ENCODE assay signal across 10 mouse cellular contexts in genomic region chr10:19494461-19495105, GRCm38 (mm10).
A peak's percentile ranks its signal among the peaks of the same experiment; 100 is the strongest.
DNase-seq lines count a peak whose midpoint lies in the region; ATAC-seq and TF ChIP-seq lines count a peak whose summit lies in the region.
"Had no signal": no experiment of that assay in that cellular context is flagged by ENCODE, and none has a peak within 500 bp of the region (broad histone marks: within the 10 kb centered on the region; RNA-seq: fewer than 3 reads in every experiment).

No protein-coding gene starts in this region.

- peak; percentile 40 for DNase-seq in heart, adult 8-10 months (ENCODE audit: low spot score)
- no peak for DNase-seq in heart, postnatal 25 days (ENCODE audit: low spot score)
- DNase-seq in R1 (ENCODE audit: low read depth, low spot score): peak; percentile 80
- DNase-seq in lung, postnatal 25 days (ENCODE audit: low spot score): peak; percentile 32
- DNase-seq in layer of hippocampus, adult 2 months (ENCODE audit: low spot score in 2 of 2): no peak
- no peak for DNase-seq in hindbrain, embryonic 14.5 days (ENCODE audit: low spot score)
- no peak for DNase-seq in layer of hippocampus, adult 9-10 months (ENCODE audit: low spot score)

- TF ChIP-seq CTCF in layer of hippocampus, adult 2 months (conservative IDR thresholded peaks at IDR 0.05): no peak

- peak overlapping the region; percentile 45 for H3K27ac ChIP-seq in heart, embryonic 16.5 days (ENCODE audit: low read length)
- no peak overlapping the region for H3K27ac ChIP-seq in layer of hippocampus, adult 2 months
- no peak overlapping the region for H3K27ac ChIP-seq in hindbrain, embryonic 14.5 days
- H3K27ac ChIP-seq: forebrain, embryonic 10.5 days; neural tube, embryonic 12.5 days had no signal

- H3K27me3 ChIP-seq in heart, embryonic 16.5 days (ENCODE audit: control insufficient read depth, insufficient read depth, low read length): no peaks in the 10 kb centered on the region
- H3K27me3 ChIP-seq in hindbrain, embryonic 14.5 days (ENCODE audit: control insufficient read depth, insufficient read depth, low read length): peaks cover 56% of the 10 kb centered on the region

- ATAC-seq in heart, embryonic 16.5 days (replicated peaks; ENCODE audit: extremely low read depth, insufficient read depth, low FRiP score): peak; percentile 73
- ATAC-seq in hindbrain, embryonic 14.5 days (ENCODE audit: low FRiP score): no peak

- H3K4me2 ChIP-seq in heart, embryonic 16.5 days (ENCODE audit: low read depth, low read length): peak overlapping the region; percentile 56
- no peak overlapping the region for H3K4me2 ChIP-seq in hindbrain, embryonic 14.5 days (replicated peaks)
- H3K4me2 ChIP-seq: neural tube, embryonic 12.5 days had no signal

- no peaks in the 10 kb centered on the region for H3K9me3 ChIP-seq in heart, embryonic 16.5 days (replicated peaks; ENCODE audit: control insufficient read depth, low read length)
- H3K9me3 ChIP-seq in hindbrain, embryonic 14.5 days (ENCODE audit: control insufficient read depth, low read length): no peaks in the 10 kb centered on the region
- H3K9me3 ChIP-seq: forebrain, embryonic 10.5 days; neural tube, embryonic 12.5 days had no signal

- H3K4me3 ChIP-seq in heart, embryonic 16.5 days (ENCODE audit: low read length): peak overlapping the region; percentile 30; the same call in 1 of the 2 replicates
- no peak overlapping the region for H3K4me3 ChIP-seq in layer of hippocampus, adult 2 months
- H3K4me3 ChIP-seq in hindbrain, embryonic 14.5 days (replicated peaks; ENCODE audit: low read length): no peak overlapping the region
- H3K4me3 ChIP-seq: forebrain, embryonic 10.5 days; neural tube, embryonic 12.5 days had no signal

- H3K9ac ChIP-seq in heart, embryonic 16.5 days (ENCODE audit: low read length): no peak overlapping the region
- no peak overlapping the region for H3K9ac ChIP-seq in hindbrain, embryonic 14.5 days
- H3K9ac ChIP-seq: neural tube, embryonic 12.5 days had no signal

- no peaks in the 10 kb centered on the region for H3K36me3 ChIP-seq in heart, embryonic 16.5 days (ENCODE audit: control insufficient read depth, insufficient read depth)
- no peaks in the 10 kb centered on the region for H3K36me3 ChIP-seq in hindbrain, embryonic 14.5 days (replicated peaks; ENCODE audit: control insufficient read depth, insufficient read depth)
- H3K36me3 ChIP-seq: forebrain, embryonic 10.5 days; neural tube, embryonic 12.5 days had no signal

- H3K4me1 ChIP-seq in heart, embryonic 16.5 days (ENCODE audit: control insufficient read depth, insufficient read depth, low read length): peaks cover 5% of the 10 kb centered on the region
- no peaks in the 10 kb centered on the region for H3K4me1 ChIP-seq in hindbrain, embryonic 14.5 days (replicated peaks; ENCODE audit: control insufficient read depth, insufficient read depth, low read length)
- H3K4me1 ChIP-seq: neural tube, embryonic 12.5 days had no signal

- intact Hi-C loops in heart, postnatal 25 days (cut with DNase I): loop anchor here (5.0 kb wide), 3 partner anchors 68 to 398 kb away; no protein-coding TSS in a partner anchor

- 7% methylated on average over 9 of the region's 9 CpGs for WGBS in heart, embryonic 16.5 days
- WGBS in hindbrain, embryonic 14.5 days: 34% methylated on average over 9 of the region's 9 CpGs

Comparison
In these comparisons a context has a peak if more than half of its experiments do, and no peak if none do; other contexts are left out.
1. DNase-seq: peak in heart, adult 8-10 months (single experiment), R1 (single experiment) and lung, postnatal 25 days (single experiment); none in heart, postnatal 25 days (single experiment), layer of hippocampus, adult 2 months (0 of 2), hindbrain, embryonic 14.5 days (single experiment) and layer of hippocampus, adult 9-10 months (single experiment).